Mouse (Mus musculus) neural tube, embryonic 15.5 days (tissue): ENCODE results near the gene Trim26. TPM values are rescaled to one million over a fixed set of nuclear protein-coding genes. Genes with fewer than 3 reads are reported as not detected.

Source experiments
- polyA plus RNA-seq: library from polyadenylated mRNA; unstranded; fragments of >200 nt; fragmentation: Nextera tagmentation; extraction: Ambion mirVana; gene quantifications from 2 replicates; pipeline ENCODE4 v1.2.1, GENCODE M21; 2015

Gene Trim26
- polyA plus RNA-seq, 1 experiment from 2014 or later: 51.2 TPM

Other genes with a start within 250 kb of the Trim26 start
- gene H2-M9, start 194.5 kb upstream of the Trim26 start, polyA plus RNA-seq: not detected in 2 replicates
- gene H2-M1, start 164.9 kb upstream of the Trim26 start, polyA plus RNA-seq: not detected in 2 replicates
- not detected in 2 replicates for gene H2-M10.5, start 64.2 kb upstream of the Trim26 start, polyA plus RNA-seq
- gene H2-M10.6, start 25.0 kb upstream of the Trim26 start, polyA plus RNA-seq: not detected in 2 replicates
- 0.73 and 0.82 TPM in 2 replicates for gene Trim15, start 30.1 kb downstream of the Trim26 start, polyA plus RNA-seq
- 1.4 and 1.9 TPM in 2 replicates for gene Trim10, start 32.4 kb downstream of the Trim26 start, polyA plus RNA-seq
- gene Trim40, start 53.0 kb downstream of the Trim26 start, polyA plus RNA-seq: not detected in 2 replicates
- gene Trim31, start 61.0 kb downstream of the Trim26 start, polyA plus RNA-seq: 2.2 TPM in 1 of 2 replicates, not detected in the other
- 1.9 and 2.0 TPM in 2 replicates for gene Rnf39, start 105.8 kb downstream of the Trim26 start, polyA plus RNA-seq
- gene Ppp1r11, start 114.6 kb downstream of the Trim26 start, polyA plus RNA-seq: 155 and 168 TPM in 2 replicates
- gene Znrd1, start 121.4 kb downstream of the Trim26 start, polyA plus RNA-seq: 59.2 and 62.9 TPM in 2 replicates
- gene Znrd1as, start 121.5 kb downstream of the Trim26 start, polyA plus RNA-seq: 5.5 and 5.8 TPM in 2 replicates
- gene 2410137M14Rik, start 144.1 kb downstream of the Trim26 start, polyA plus RNA-seq: 0.27 TPM in 1 of 2 replicates, not detected in the other
- 2.5 and 2.7 TPM in 2 replicates for gene H2-M5, start 152.4 kb downstream of the Trim26 start, polyA plus RNA-seq
- gene Zfp57, start 164.0 kb downstream of the Trim26 start, polyA plus RNA-seq: 200 and 252 TPM in 2 replicates
- 1.5 and 2.0 TPM in 2 replicates for gene Mog, start 186.3 kb downstream of the Trim26 start, polyA plus RNA-seq
- gene Gabbr1, start 208.8 kb downstream of the Trim26 start, polyA plus RNA-seq: 77.9 and 90.1 TPM in 2 replicates